In genomic region chr5:118483001-118483400, GRCm38 (mm10) we compare ENCODE assay signal across 8 mouse cellular contexts.
DNase-seq lines count a peak whose midpoint lies in the region; ATAC-seq and TF ChIP-seq lines count a peak whose summit lies in the region.

No protein-coding gene starts in this region.

- H3K4me2 ChIP-seq in heart, embryonic 12.5 days = peak overlapping the region; percentile 52
- peak overlapping the region; percentile 23; the same call in 1 of the 2 replicates for H3K4me2 ChIP-seq in limb, embryonic 12.5 days
- no peak overlapping the region for H3K4me2 ChIP-seq in hindbrain, embryonic 12.5 days (replicated peaks)

- WGBS in heart, embryonic 12.5 days = 10% methylated on average over 7 of the region's 7 CpGs
- 11% methylated on average over 7 of the region's 7 CpGs for WGBS in limb, embryonic 12.5 days
- 16% methylated on average over 7 of the region's 7 CpGs for WGBS in hindbrain, embryonic 12.5 days

- no peak for ATAC-seq in heart, embryonic 12.5 days (ENCODE audit: insufficient number of reproducible peaks, low FRiP score)
- ATAC-seq in limb, embryonic 12.5 days (ENCODE audit: insufficient number of reproducible peaks, insufficient read depth, low FRiP score, low TSS enrichment, low read depth) = no peak
- ATAC-seq in hindbrain, embryonic 12.5 days (ENCODE audit: low FRiP score) = no peak

- intact Hi-C loops in heart, postnatal 14 days (cut with DNase I) = no loop called here

- peak; percentile 96 for DNase-seq in heart, adult 11 months
- DNase-seq in heart, postnatal 14 days = no peak
- DNase-seq in layer of hippocampus, postnatal 25 days (ENCODE audit: extremely low spot score in 1 of 2, low spot score in 1 of 2) = no peak
- DNase-seq in urinary bladder, postnatal 36 days (ENCODE audit: low spot score in 2 of 2) = no peak

- H3K4me3 ChIP-seq in E14TG2a.4 (replicated peaks; ENCODE audit: low read length) = peak overlapping the region; percentile 53
- no peak overlapping the region; the same call in 1 of the 2 replicates for H3K4me3 ChIP-seq in heart, embryonic 12.5 days
- no peak overlapping the region for H3K4me3 ChIP-seq in limb, embryonic 12.5 days (replicated peaks)
- no peak overlapping the region for H3K4me3 ChIP-seq in hindbrain, embryonic 12.5 days

- H3K4me1 ChIP-seq in E14TG2a.4 (replicated peaks; ENCODE audit: low read depth, low read length) = peaks cover 84% of the 10 kb centered on the region
- H3K4me1 ChIP-seq in heart, embryonic 12.5 days (replicated peaks) = peaks cover 31% of the 10 kb centered on the region
- peaks cover 21% of the 10 kb centered on the region for H3K4me1 ChIP-seq in limb, embryonic 12.5 days (replicated peaks)
- H3K4me1 ChIP-seq in hindbrain, embryonic 12.5 days = peaks cover 15% of the 10 kb centered on the region

- peak overlapping the region; percentile 34; the same call in 1 of the 2 replicates for H3K27ac ChIP-seq in heart, embryonic 12.5 days (ENCODE audit: poor library complexity, severe bottlenecking)
- no peak overlapping the region for H3K27ac ChIP-seq in limb, embryonic 12.5 days
- H3K27ac ChIP-seq in hindbrain, embryonic 12.5 days = no peak overlapping the region

- no peaks in the 10 kb centered on the region for H3K27me3 ChIP-seq in E14TG2a.4 (ENCODE audit: insufficient read depth, low read length)
- no peaks in the 10 kb centered on the region for H3K27me3 ChIP-seq in heart, embryonic 12.5 days (replicated peaks)
- H3K27me3 ChIP-seq in limb, embryonic 12.5 days = no peaks in the 10 kb centered on the region
- no peaks in the 10 kb centered on the region for H3K27me3 ChIP-seq in hindbrain, embryonic 12.5 days

- H3K9me3 ChIP-seq in E14TG2a.4 (ENCODE audit: low read length) = no peaks in the 10 kb centered on the region
- H3K9me3 ChIP-seq in heart, embryonic 12.5 days (replicated peaks) = no peaks in the 10 kb centered on the region
- no peaks in the 10 kb centered on the region for H3K9me3 ChIP-seq in limb, embryonic 12.5 days
- no peaks in the 10 kb centered on the region for H3K9me3 ChIP-seq in hindbrain, embryonic 12.5 days (replicated peaks)

- no peak overlapping the region for H3K9ac ChIP-seq in heart, embryonic 12.5 days
- H3K9ac ChIP-seq in limb, embryonic 12.5 days (replicated peaks) = no peak overlapping the region
- H3K9ac ChIP-seq in hindbrain, embryonic 12.5 days = no peak overlapping the region

- no peaks in the 10 kb centered on the region for H3K36me3 ChIP-seq in E14TG2a.4 (ENCODE audit: insufficient read depth, low read length)
- H3K36me3 ChIP-seq in heart, embryonic 12.5 days = no peaks in the 10 kb centered on the region
- no peaks in the 10 kb centered on the region for H3K36me3 ChIP-seq in limb, embryonic 12.5 days
- H3K36me3 ChIP-seq in hindbrain, embryonic 12.5 days = no peaks in the 10 kb centered on the region

- TF ChIP-seq CTCF in E14TG2a.4 (conservative IDR thresholded peaks at IDR 0.05; ENCODE audit: low read length) = no peak
